Mouse (Mus musculus): Measurements from ENCODE around the gene Olfr1053.
"Not testable (repeated sequence)": the region's sequence is repeated elsewhere in the genome, so short reads cannot be mapped to it uniquely, and the experiment has no call there.

Olfr1053 gene

DNA sequence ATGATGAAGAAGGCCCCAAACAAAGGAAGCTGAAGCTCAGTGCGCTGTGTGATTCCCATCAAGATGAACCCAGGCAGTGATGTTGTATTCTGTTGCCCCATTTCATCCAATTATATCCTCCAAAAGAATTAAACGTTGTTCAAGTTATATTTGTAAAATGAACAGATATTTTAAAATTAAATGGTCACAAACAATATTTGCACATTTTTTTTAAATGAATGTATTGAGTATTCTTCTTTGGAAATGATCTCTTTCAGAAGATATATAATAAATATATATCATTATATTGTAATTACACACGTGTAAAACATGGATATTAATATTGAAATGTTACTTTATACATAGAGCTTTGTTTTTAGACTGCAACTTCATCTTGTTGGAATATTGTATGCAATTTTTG lies at the start of gene Olfr1053:
Olfr1053 (minus strand) TSS at position 101 of the 400 bp plus-strand sequence.
- DNase-seq (ENCODE audit: low read depth, low spot score), result no peak

GRCm38 (mm10) chr2:86362369-86362768 lies 47.3 kb upstream of the Olfr1053 start, which contains the start of gene Olfr1056:
Olfr1056 (minus strand) TSS chr2:86362469.
- DNase-seq (ENCODE audit: low read depth, low spot score), result no peak

DNA sequence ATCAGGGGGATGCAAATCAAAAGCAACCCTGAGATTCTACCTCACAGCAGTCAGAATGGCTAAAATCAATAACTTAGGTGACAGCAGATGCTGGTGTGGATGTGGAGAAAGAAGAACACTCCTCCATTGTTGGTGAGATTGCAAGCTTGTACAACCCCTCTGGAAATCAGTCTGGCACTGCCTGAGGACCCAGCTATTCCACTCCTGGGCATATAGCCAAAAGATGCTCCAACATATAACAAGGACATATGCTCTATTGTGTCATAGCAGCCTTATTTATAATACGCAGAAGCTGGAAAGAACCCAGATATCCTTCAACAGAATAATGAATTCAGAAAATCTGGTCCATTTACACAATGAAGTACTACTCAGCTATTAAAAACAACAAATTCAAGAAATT lies 36.7 kb upstream of the Olfr1053 start:
- DNase-seq (ENCODE audit: low read depth, low spot score), result not testable (repeated sequence)

GRCm38 (mm10) chr2:86350184-86350583 lies 35.1 kb upstream of the Olfr1053 start, which contains the start of gene Olfr1055:
Olfr1055 (minus strand) TSS chr2:86350284.
- no peak for DNase-seq (ENCODE audit: low read depth, low spot score)

DNA sequence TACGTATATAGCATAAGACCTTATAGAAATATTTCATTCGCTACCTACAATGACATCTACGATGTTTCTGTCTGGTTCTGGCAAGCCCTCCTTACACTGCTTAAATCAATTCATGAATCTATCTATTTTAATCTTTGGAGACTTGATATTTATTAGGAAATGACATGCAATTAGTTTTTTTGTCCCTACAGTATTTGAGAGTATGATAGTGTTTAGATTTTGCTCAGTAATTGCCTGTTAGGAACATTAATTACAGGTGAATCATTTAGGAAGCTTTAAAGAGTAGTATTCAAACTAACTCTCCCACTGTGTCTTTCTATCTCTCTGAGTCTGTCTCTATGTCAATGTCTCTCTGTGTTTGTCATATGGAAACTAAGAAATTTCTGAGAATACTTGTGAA lies 20.2 kb upstream of the Olfr1053 start, which contains the start of gene Olfr1054:
Olfr1054 (minus strand) TSS at position 101 of the 400 bp plus-strand sequence.
- no peak for DNase-seq (ENCODE audit: low read depth, low spot score)

DNA sequence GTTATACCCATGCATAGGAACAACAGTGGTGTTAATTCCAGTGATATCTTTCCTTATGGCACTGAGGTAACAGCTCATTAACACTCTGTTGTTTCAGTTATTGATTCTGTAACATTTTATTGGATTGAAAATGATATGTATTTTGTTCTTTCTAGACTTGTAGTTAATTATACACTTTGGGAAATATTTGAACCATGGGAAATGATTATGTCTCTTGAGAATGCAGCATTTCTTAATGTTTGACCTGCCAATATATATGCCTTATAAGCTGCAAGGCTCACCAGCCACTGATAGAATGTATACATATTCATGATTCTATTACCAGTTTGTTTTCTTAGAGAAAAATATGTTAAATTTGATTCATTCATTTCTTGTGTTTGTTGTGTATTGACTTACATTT lies 22.9 kb downstream of the Olfr1053 start, which contains the start of gene Olfr1052:
Olfr1052 (plus strand) TSS at position 301 of the 400 bp plus-strand sequence.
- DNase-seq (ENCODE audit: low read depth, low spot score), result no peak

GRCm38 (mm10) chr2:86278988-86279387 lies 36.1 kb downstream of the Olfr1053 start, which contains the start of gene Olfr1051:
Olfr1051 (minus strand) TSS chr2:86279088.
- not testable (repeated sequence) for DNase-seq (ENCODE audit: low read depth, low spot score)

Data from R1 (cell line).